Mouse (Mus musculus): ENCODE results near the gene Lca5. TPM values are rescaled to one million over a fixed set of nuclear protein-coding genes. Genes with fewer than 3 reads are reported as not detected.

The Lca5 gene
- 6.8 and 8.0 TPM in 2 replicates for polyA plus RNA-seq (2015; fragmentation: Nextera tagmentation; extraction: Ambion mirVana)

GRCm38 (mm10) chr9:83440392-83441357 is at the start of gene Lca5:
TSS of gene Lca5 (minus strand) at chr9:83441127.
- H3K4me1 ChIP-seq (ENCODE audit: control insufficient read depth, insufficient read depth, low read length): 0 out of 2 replicates have a peak, but pooled peaks cover 4% of the 10 kb centered on the region
- H3K4me3 ChIP-seq (ENCODE audit: low read length): peak within 1 kb of the TSS; percentile 68
- WGBS: 2% methylated on average over 49 of the region's 57 CpGs
- peak within 1 kb of the TSS; percentile 91 for H3K27ac ChIP-seq (ENCODE audit: low read length)
- ATAC-seq: peak; percentile 100
- H3K4me2 ChIP-seq (ENCODE audit: low read depth, low read length): peak within 1 kb of the TSS; percentile 70
- no peaks in the 10 kb centered on the region for H3K27me3 ChIP-seq (replicated peaks; ENCODE audit: control insufficient read depth, insufficient read depth, low read length)
- H3K9me3 ChIP-seq (ENCODE audit: control insufficient read depth, low read length): no peaks in the 10 kb centered on the region
- H3K36me3 ChIP-seq (ENCODE audit: control insufficient read depth, insufficient read depth, low read length): no peaks in the 10 kb centered on the region
- peak within 1 kb of the TSS; percentile 67 for H3K9ac ChIP-seq (ENCODE audit: low read depth, low read length)

GRCm38 (mm10) chr9:83488491-83489210 is 47.7 kb upstream of the Lca5 start:
- H3K27ac ChIP-seq (ENCODE audit: low read length): no peak overlapping the region
- H3K27me3 ChIP-seq (replicated peaks; ENCODE audit: control insufficient read depth, insufficient read depth, low read length): no peaks in the 10 kb centered on the region
- H3K4me3 ChIP-seq (ENCODE audit: low read length): no peak overlapping the region
- H3K9me3 ChIP-seq (ENCODE audit: control insufficient read depth, low read length): no peaks in the 10 kb centered on the region
- H3K36me3 ChIP-seq (ENCODE audit: control insufficient read depth, insufficient read depth, low read length): no peaks in the 10 kb centered on the region
- H3K4me1 ChIP-seq (ENCODE audit: control insufficient read depth, insufficient read depth, low read length): no peaks in the 10 kb centered on the region
- 38% methylated on average over 15 of the region's 15 CpGs for WGBS
- no peak for ATAC-seq
- H3K4me2 ChIP-seq (ENCODE audit: low read depth, low read length): no peak overlapping the region
- H3K9ac ChIP-seq (ENCODE audit: low read depth, low read length): no peak overlapping the region

GRCm38 (mm10) chr9:83487771-83488470 is 47.0 kb upstream of the Lca5 start:
- Histone ChIP-seq H3K9me3 (ENCODE audit: control insufficient read depth, low read length) (no peaks in the 10 kb centered on the region), H3K4me1 (ENCODE audit: control insufficient read depth, insufficient read depth, low read length) (no peaks in the 10 kb centered on the region), H3K4me3 (ENCODE audit: low read length) (no peak overlapping the region), H3K27me3 (replicated peaks; ENCODE audit: control insufficient read depth, insufficient read depth, low read length) (no peaks in the 10 kb centered on the region), H3K36me3 (ENCODE audit: control insufficient read depth, insufficient read depth, low read length) (no peaks in the 10 kb centered on the region), H3K4me2 (ENCODE audit: low read depth, low read length) (no peak overlapping the region), H3K9ac (ENCODE audit: low read depth, low read length) (no peak overlapping the region), H3K27ac (ENCODE audit: low read length) (no peak overlapping the region)
- no peak for ATAC-seq
- WGBS: 50% methylated on average over 9 of the region's 9 CpGs

GRCm38 (mm10) chr9:83485966-83486365 is 45.0 kb upstream of the Lca5 start:
- 89% methylated on average over 3 of the region's 3 CpGs for WGBS
- Histone ChIP-seq H3K4me2 (ENCODE audit: low read depth, low read length) (no peak overlapping the region), H3K9me3 (ENCODE audit: control insufficient read depth, low read length) (no peaks in the 10 kb centered on the region), H3K4me1 (ENCODE audit: control insufficient read depth, insufficient read depth, low read length) (no peaks in the 10 kb centered on the region), H3K9ac (ENCODE audit: low read depth, low read length) (no peak overlapping the region), H3K4me3 (ENCODE audit: low read length) (no peak overlapping the region), H3K27ac (ENCODE audit: low read length) (no peak overlapping the region), H3K36me3 (ENCODE audit: control insufficient read depth, insufficient read depth, low read length) (no peaks in the 10 kb centered on the region), H3K27me3 (replicated peaks; ENCODE audit: control insufficient read depth, insufficient read depth, low read length) (no peaks in the 10 kb centered on the region)
- no peak for ATAC-seq

GRCm38 (mm10) chr9:83485357-83485756 is 44.4 kb upstream of the Lca5 start:
- no peaks in the 10 kb centered on the region for H3K27me3 ChIP-seq (replicated peaks; ENCODE audit: control insufficient read depth, insufficient read depth, low read length)
- H3K9me3 ChIP-seq (ENCODE audit: control insufficient read depth, low read length): no peaks in the 10 kb centered on the region
- H3K9ac ChIP-seq (ENCODE audit: low read depth, low read length): no peak overlapping the region
- 100% methylated on average over 1 of the region's 1 CpGs for WGBS
- H3K36me3 ChIP-seq (ENCODE audit: control insufficient read depth, insufficient read depth, low read length): no peaks in the 10 kb centered on the region
- H3K4me3 ChIP-seq (ENCODE audit: low read length): no peak overlapping the region
- no peaks in the 10 kb centered on the region for H3K4me1 ChIP-seq (ENCODE audit: control insufficient read depth, insufficient read depth, low read length)
- no peak overlapping the region for H3K27ac ChIP-seq (ENCODE audit: low read length)
- ATAC-seq: no peak
- no peak overlapping the region for H3K4me2 ChIP-seq (ENCODE audit: low read depth, low read length)

- no peaks in the 10 kb centered on the region for H3K36me3 ChIP-seq (ENCODE audit: control insufficient read depth, insufficient read depth, low read length)
- H3K27me3 ChIP-seq (replicated peaks; ENCODE audit: control insufficient read depth, insufficient read depth, low read length): no peaks in the 10 kb centered on the region
- H3K4me3 ChIP-seq (ENCODE audit: low read length): no peak overlapping the region
- no peak overlapping the region for H3K4me2 ChIP-seq (ENCODE audit: low read depth, low read length)
- no peak overlapping the region for H3K9ac ChIP-seq (ENCODE audit: low read depth, low read length)
- 82% methylated on average over 4 of the region's 4 CpGs for WGBS
- ATAC-seq: no peak
- no peak overlapping the region for H3K27ac ChIP-seq (ENCODE audit: low read length)
- H3K4me1 ChIP-seq (ENCODE audit: control insufficient read depth, insufficient read depth, low read length): no peaks in the 10 kb centered on the region
- no peaks in the 10 kb centered on the region for H3K9me3 ChIP-seq (ENCODE audit: control insufficient read depth, low read length)
Observed at GRCm38 (mm10) chr9:83483419-83483818, 42.5 kb upstream of the Lca5 start.

GRCm38 (mm10) chr9:83482176-83482949 is 41.4 kb upstream of the Lca5 start:
- H3K4me1 ChIP-seq (ENCODE audit: control insufficient read depth, insufficient read depth, low read length): no peaks in the 10 kb centered on the region
- H3K36me3 ChIP-seq (ENCODE audit: control insufficient read depth, insufficient read depth, low read length): no peaks in the 10 kb centered on the region
- H3K9me3 ChIP-seq (ENCODE audit: control insufficient read depth, low read length): no peaks in the 10 kb centered on the region
- no peak overlapping the region for H3K4me3 ChIP-seq (ENCODE audit: low read length)
- H3K9ac ChIP-seq (ENCODE audit: low read depth, low read length): no peak overlapping the region
- H3K27ac ChIP-seq (ENCODE audit: low read length): no peak overlapping the region
- H3K4me2 ChIP-seq (ENCODE audit: low read depth, low read length): no peak overlapping the region
- no peak for ATAC-seq
- no peaks in the 10 kb centered on the region for H3K27me3 ChIP-seq (replicated peaks; ENCODE audit: control insufficient read depth, insufficient read depth, low read length)
- whole genome bisulfite sequencing: 89% methylated on average over 4 of the region's 4 CpGs

GRCm38 (mm10) chr9:83469871-83470270 is 28.9 kb upstream of the Lca5 start:
- 65% methylated on average over 2 of the region's 2 CpGs for WGBS
- Histone ChIP-seq H3K4me2 (ENCODE audit: low read depth, low read length) (no peak overlapping the region), H3K9me3 (ENCODE audit: control insufficient read depth, low read length) (no peaks in the 10 kb centered on the region), H3K27ac (ENCODE audit: low read length) (no peak overlapping the region), H3K9ac (ENCODE audit: low read depth, low read length) (no peak overlapping the region), H3K36me3 (ENCODE audit: control insufficient read depth, insufficient read depth, low read length) (no peaks in the 10 kb centered on the region), H3K27me3 (replicated peaks; ENCODE audit: control insufficient read depth, insufficient read depth, low read length) (no peaks in the 10 kb centered on the region), H3K4me3 (ENCODE audit: low read length) (no peak overlapping the region), H3K4me1 (ENCODE audit: control insufficient read depth, insufficient read depth, low read length) (no peaks in the 10 kb centered on the region)
- no peak for ATAC-seq

All from intestine, embryonic 16.5 days (tissue).